Mouse (Mus musculus): ENCODE measurements around the gene Gstm6.

The Gstm6 gene

DNA sequence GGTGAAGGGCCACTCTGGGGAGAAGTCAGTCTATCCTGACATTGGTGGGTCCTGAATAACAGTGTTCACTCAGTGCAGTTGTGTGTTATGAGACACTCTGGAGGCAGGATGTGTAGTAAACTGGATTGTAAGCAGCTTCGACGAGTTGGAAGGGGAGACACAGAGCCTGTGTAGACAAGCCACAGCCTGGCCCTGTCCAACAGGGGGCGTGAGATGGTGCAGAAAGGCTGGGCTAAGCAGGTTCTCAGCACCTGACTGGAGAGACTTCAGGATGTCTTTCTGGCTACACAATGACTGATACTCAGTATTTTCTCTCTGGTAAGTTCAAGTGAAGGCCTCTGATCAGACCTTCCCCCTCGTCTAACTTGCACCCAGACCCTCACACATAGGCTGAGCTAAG lies 2.2 kb upstream of the Gstm6 start:
- intact Hi-C loops (cut with DNase I), result no loop called here

DNA sequence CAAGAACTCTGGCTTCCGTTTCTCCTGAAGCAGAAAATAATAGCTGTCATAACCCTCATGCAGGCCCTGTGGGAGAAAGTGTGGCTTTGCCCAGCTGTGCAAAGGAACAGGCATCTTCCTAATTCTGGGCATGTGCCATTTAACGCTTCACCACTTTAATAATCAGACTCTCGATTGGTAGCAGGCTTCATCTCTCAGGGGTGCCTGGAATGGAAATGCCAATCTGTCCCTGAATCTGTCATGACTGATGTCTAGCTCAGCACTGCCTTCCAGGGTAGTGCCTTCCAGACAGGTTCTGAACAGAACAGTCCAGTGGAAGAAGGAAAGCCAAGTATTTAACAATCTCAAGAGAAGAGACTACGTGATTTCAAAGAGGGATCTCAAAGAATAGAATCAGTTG lies 2.3 kb downstream of the Gstm6 start:
- intact Hi-C loops (cut with DNase I), result loop anchor here (5.0 kb wide), 1 partner anchor 121 kb away; no protein-coding TSS in a partner anchor

DNA sequence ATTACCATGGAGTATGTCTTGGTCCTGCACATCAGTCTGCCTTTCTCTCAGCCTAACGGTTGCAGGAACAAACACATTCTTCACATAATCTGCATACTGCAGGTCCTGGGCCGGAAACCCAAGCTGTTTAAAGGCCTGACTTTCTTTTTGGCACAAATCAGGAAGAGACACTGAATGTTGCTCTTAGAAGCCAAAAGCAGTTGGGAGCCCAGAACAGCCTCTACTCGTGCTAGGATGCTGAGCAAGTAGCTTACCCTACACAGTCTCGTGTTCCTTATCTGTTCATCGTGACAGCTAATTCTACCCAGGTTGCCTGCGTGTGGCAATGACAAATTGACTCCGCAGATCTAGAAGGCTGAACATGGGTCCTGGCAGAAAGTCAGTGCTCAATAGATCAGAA lies 3.0 kb downstream of the Gstm6 start:
- intact Hi-C loops (cut with DNase I), result loop anchor here (5.0 kb wide), 1 partner anchor 122 kb away; no protein-coding TSS in a partner anchor

DNA sequence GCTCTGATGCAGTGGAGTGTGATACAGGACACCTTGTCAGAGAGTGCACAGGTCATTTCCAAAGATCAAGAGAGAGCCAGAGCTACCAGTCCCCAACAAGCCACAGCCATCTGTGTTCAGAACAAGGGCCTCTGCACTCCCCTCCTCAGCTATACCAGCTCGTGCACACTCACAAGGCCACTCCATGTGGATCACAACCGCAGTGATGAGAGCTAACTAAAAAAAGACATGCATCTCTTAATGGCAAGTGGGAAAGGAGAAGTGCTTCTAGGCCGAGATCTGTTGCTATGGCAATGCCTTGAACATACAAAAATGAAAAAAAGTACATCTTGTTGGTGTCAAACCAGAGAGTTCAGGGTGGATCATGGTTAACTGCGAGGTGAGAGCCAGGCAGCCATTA lies 3.7 kb downstream of the Gstm6 start:
- intact Hi-C loops (cut with DNase I), result loop anchor here (5.0 kb wide), 2 partner anchors 82 to 122 kb away; no protein-coding TSS in a partner anchor

DNA sequence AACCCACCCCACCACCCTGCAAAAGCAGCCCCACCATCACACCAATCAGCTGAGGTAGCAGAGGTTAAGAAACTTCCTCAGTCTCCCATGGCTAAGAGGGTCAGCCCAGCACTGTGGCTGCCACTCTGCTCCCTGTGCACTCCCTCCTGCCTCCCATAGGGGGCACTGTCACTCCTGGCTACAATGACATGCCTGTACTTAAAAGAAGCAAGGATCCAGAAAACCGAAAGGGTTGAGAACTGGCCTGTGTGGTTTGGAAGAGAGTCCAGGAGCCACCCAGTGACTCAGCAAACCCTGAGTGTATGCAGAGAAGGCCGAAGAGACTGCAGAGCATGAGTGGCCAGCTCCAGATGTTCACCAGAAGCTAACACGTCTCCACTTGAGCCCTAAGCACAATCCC lies 4.1 kb downstream of the Gstm6 start:
- intact Hi-C loops (cut with DNase I), result loop anchor here (5.0 kb wide), 1 partner anchor 83 kb away; no protein-coding TSS in a partner anchor

DNA sequence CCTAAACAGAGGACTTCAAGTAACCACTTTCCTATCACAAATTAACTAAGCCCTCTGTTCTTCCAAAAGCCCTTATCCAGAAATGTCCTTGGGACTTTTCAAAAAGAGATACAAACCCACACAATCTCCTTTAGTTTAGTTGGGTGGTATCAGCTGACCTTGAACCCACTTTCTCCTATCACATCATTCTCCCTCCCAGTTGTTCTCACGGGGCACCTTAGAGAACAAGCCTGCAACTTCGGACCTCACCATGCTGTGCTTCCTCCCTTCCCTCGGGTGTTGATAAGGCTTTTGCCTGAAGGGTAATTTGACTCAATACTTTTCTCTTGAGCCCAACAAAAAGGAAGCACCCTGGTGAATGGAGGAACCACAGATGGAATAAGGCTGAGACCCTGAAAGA lies 7.7 kb downstream of the Gstm6 start:
- intact Hi-C loops (cut with DNase I), result loop anchor here (5.0 kb wide), 1 partner anchor 86 kb away; no protein-coding TSS in a partner anchor

DNA sequence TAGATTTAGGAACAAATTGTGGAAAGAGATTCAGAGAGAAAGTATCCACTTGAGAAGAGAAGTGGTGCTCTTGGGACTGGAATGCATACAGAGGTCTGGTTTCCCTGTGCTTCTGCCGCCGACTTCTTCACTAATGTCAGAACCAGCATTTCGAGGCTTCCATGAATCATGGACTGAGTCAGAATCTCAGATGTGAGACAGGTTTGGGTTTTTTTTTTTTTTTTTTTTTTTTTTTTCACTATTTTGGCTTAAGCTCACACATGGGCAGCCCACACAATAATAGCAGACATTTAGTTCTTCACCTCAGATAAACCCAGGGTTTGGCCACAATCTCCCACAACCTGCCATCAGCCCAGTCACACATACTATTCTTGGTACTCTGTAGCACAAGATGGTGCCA lies 8.3 kb downstream of the Gstm6 start:
- intact Hi-C loops (cut with DNase I), result loop anchor here (5.0 kb wide), 1 partner anchor 87 kb away; no protein-coding TSS in a partner anchor

DNA sequence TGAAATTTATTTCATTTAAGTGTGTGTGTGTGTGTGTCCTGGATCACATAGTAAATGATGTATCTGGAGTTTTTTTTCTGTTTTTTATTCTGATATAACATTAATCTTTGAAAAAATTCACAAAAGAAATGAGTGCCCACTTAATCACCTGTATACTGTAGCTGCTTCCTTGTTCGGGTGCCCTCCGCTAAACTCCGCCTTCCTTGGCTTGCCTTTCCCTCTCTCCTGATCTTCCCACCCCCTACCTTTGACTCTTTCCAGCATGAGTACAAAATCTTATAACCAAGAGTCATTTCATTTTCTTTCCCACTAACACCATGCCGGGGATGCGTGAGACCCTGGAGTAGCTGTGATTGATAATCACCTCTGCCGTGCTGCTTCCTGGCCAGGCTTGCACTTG lies 11.4 kb downstream of the Gstm6 start:
- intact Hi-C loops (cut with DNase I), result loop anchor here (5.0 kb wide), 1 partner anchor 215 kb away; the partner anchor contains the start of gene Gnai3

DNA sequence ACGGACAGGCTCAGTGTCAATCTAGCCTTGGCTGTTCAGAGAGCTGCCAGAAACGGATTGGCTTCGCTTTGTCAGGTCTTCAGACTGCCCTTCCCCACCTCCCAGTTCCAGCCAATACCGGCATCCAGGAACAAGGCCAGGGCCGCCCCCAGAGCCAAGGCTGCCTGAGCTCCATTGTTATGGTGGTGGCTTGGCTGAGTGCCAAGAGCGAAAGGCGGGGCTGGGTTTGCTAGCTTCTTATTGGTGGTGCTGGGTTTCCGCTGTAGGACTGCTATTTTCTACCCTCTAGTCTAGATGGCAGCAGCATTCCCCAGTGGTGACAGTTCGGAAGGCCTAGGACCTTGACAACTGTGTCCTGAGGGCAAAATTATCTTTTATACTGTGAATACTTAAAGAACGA lies 11.9 kb downstream of the Gstm6 start, which contains the start of gene Gstm7:
Gene Gstm7, minus strand, starts transcription at position 148 of the 400 bp plus-strand sequence.
- intact Hi-C loops (cut with DNase I), result loop anchor here (5.0 kb wide), 1 partner anchor 216 kb away; the partner anchor contains the start of gene Gnai3

DNA sequence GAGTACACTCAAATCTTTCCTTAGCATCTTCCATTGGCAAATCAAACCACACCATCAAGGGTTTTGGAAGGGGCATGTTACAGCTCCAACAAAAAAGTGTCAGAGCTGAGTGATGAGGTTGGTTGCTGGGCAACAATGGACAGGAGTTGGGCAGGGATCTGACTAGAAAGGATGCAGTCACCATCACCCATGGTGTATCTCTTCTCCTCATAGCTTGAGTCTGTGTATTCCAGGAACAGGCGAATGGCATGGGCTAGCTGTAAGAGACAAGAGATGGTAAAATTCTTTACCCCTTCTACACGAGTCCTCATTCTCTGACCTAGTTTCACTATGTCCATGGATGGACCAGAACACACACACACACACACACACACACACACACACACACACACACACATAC lies 12.4 kb downstream of the Gstm6 start:
- intact Hi-C loops (cut with DNase I), result loop anchor here (5.0 kb wide), 1 partner anchor 216 kb away; the partner anchor contains the start of gene Gnai3

DNA sequence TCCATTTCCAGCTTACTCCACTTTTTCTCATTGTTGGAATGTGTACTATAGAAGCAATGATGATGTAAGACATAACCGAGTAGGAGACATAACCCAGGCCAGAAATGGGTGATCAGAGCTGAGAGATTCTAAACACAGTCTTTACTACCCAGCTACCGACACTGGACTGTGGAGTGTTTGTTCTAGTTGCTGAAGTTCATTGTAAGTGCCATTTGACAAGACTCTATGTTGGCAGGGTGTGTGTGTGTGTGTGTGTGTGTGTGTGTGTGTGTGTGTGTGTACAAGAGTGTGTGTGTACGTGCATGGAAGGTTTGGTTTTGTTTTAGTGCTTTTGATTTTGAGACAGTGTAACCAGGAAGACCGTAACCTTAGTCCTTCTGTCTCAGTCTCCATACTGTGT lies 13.8 kb downstream of the Gstm6 start:
- intact Hi-C loops (cut with DNase I), result loop anchor here (5.0 kb wide), 2 partner anchors 218 to 232 kb away; partner anchors contain the start of genes Ahcyl1 and Gnai3

DNA sequence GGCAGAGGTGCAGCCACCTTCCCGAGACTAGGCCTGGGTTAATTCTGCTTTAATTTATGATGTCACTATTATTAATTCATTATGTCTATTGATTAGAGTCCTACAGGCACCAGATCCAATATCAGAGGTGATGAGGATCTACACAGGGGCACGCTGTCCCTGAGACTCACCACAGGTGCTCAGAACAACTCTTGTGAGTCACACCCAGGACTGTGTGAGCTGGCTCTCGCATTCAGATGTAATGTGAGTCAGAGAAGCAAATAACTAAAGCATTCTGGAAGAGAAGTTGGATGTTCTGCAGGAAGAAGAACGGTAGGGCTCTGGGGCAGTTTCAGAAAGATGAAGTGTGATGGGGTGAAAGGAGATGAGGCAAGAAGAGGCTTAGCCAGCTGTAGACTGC lies 14.3 kb downstream of the Gstm6 start:
- intact Hi-C loops (cut with DNase I), result loop anchor here (5.0 kb wide), 1 partner anchor 232 kb away; the partner anchor contains the start of gene Ahcyl1

DNA sequence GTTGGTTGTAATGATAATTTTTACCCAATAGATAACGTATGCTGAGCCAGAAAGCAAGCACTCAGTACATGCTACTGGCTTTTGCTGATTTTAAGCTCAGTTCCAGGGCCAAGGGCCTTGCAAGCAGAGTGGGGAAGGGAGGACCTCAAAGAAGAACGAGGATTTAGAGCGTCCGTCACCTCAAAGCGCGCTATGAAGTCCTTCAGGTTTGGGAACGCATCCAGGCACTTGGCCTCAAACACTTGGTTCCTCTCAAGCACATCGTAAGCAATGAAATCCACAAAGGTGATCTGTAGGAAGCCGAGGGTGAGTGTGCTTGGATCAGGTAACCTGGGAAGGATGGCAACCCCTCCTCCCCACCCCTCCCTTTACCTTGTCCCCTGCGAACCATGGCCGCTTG lies 14.9 kb downstream of the Gstm6 start:
- intact Hi-C loops (cut with DNase I), result loop anchor here (5.0 kb wide), 1 partner anchor 231 kb away; the partner anchor contains the start of gene Ahcyl1

DNA sequence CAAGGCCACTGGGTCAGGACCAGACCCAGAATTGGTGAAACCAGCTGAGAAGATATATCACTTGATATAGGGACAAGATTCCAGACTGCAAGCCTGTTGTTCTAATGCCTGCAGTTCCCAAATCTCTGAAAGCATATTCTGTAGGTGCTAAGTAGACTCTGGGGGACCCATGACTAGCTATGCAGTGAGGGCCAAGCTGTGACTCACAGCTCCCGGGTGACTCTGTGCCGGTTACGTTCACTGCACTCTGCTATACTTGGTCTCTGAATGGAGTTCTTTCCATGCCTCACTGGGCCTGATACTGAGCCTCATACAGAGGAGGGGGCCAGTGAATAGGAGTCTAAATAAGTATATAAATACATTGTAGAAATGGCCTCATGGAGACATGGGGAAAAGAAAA lies 15.7 kb downstream of the Gstm6 start:
- intact Hi-C loops (cut with DNase I), result loop anchor here (5.0 kb wide), 1 partner anchor 231 kb away; the partner anchor contains the start of gene Ahcyl1

DNA sequence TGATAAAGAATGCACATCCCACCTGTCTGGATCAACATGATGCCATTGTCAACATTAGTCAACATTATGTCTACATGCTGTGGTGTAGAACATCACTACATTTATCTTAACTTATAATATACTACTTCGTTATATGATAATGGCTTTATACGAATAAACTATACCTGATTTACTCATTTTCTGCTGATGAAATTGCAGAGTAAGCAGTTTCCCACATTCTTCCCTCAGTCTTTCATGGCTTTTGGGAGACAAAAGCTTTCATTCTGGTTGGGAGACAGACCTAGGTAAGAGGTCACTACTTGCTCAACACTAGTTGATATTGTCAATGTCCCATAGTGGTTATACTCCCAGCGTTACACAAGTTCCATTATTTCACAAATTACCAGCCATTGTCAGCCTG lies 18.2 kb downstream of the Gstm6 start:
- intact Hi-C loops (cut with DNase I), result loop anchor here (5.0 kb wide), 1 partner anchor 228 kb away; the partner anchor contains the start of gene Ahcyl1

DNA sequence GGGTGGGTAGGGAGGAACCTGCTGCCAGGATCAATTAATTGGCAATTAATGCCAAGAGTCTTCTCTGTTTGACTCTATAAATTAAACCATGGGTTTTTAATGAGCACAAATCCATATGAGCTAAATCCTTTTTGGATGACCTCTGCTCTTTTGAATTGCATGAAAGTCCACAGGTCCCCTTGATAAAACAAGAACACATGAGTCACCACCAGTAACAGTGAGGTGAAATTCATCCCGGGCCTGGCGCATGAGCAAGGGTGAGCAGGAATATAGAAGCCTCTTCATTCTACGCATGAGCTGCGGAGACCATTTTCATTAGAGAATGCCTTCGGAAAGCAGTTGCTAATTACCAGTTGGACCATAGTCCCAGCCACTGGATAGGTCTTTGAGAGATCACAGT lies 23.2 kb downstream of the Gstm6 start:
- intact Hi-C loops (cut with DNase I), result no loop called here

DNA sequence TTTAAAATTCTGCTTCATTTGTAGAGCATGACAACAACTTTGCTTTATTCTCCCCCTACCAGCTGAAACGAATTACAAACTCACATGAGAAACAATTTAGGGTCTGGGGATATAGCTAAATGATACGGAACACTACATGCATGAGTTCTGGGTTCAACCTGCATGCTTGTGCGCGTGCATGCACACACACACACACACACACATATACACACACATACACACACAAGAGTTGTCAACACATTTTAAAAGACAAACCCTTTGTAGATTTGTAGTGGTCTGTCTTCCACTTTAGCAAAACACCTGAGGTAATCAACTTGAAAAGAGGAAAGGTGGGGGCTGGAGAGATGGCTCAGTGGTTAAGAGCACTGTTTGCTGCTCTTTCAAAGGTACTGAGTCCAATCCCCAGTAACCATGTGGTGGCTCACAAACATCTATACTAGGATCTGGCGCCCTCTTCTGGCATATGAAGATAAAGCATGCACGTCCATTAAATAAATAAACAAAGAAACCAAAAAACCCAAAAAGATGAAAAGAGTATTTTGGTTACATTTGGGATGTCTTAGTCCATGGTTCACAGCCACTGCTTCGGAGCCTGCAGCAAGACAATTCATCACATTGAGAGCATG lies 25.7 kb downstream of the Gstm6 start:
- intact Hi-C loops (cut with DNase I), result loop anchor here (1.0 kb wide), 1 partner anchor 51 kb away; no protein-coding TSS in a partner anchor

DNA sequence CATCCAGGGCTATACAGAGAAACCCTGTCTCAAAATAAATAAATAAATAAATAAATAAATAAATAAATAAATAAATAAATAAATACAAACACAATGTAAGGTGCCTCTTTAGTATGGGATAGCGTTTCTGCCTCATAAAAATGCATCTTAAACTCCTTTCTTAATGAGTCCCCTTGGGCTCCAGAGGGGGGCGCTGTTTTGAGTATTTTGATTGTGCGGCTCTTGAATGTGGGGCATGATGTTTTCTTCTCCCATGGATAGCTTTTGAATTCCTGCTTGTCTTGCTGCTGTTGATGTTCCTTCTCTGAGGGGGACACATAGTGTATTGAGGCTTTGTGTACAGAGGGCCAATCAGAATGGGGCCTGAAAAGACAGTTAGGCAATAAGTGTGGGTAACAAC lies 26.5 kb downstream of the Gstm6 start:
- intact Hi-C loops (cut with DNase I), result no loop called here

DNA sequence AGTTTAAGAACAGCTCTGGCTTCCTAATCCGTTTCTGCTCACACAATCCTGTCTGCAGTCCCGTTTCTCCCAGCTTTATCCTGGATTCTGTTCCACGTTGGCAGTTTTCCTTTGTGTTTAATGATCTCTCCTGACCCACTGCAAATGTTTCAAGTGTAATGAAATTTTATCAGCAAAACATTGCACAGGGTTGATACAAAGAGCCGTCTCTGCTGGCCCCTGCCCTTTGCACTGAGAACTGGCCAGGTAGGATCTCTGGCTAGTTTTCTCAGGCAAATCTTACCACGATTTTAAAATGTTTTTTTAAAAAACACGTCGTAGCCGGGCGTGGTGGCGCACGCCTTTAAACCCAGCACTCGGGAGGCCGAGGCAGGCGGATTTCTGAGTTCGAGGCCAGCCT lies 26.9 kb downstream of the Gstm6 start:
- intact Hi-C loops (cut with DNase I), result no loop called here

DNA sequence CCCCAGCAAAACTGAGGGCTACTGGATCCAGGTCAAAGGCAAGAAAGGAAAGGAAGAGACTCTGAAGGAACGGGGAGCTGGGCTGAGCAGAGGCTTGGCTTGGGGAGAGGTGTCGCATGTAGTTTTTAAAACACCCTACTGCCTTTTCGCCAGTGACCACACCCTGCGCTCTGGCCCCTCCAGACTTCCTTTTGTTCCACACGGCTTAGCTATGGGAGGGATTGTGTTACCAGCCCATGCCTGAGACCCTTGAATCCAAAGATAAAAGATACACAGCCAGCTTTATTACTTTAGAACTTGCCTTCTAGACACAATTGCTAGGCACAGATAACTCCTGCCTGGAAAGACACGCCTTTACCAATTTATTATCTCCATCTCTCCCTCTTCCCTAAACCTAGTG lies 37.6 kb downstream of the Gstm6 start:
- intact Hi-C loops (cut with DNase I), result no loop called here

DNA sequence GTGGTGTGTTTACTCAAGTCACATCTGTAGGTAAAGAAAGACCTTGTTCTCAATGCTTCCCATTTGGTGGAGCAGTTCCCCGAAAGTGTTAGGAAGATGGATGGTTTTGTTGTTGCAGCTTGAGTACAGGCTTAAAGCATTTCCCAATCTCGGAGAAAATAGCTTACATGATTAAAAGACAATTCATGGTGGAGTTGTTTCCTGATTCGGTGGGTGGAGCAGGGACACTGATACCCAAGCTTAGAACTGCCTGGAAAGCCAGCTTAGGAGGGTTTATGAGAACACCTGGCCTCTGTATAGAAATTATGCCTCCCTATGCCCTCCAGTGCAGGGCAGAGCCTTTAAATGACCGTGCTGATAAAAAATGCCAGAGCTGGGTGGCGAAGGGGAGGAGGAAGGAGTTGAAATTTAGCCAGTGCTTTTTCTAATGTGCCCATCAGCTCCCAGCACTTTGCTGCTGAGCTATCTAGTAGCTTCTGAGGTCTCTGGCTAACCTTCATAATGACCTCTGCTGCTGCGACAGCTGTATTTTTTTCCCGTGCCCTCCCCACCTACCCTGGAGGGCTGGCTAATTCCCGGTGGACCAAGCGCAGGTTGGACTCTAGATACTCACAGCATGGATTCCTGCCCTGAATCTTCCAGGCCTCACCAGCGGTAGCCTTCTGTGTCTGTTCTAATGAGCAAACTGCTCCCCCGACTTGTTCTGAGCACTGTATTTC lies 42.4 kb downstream of the Gstm6 start:
- intact Hi-C loops (cut with DNase I), result no loop called here

DNA sequence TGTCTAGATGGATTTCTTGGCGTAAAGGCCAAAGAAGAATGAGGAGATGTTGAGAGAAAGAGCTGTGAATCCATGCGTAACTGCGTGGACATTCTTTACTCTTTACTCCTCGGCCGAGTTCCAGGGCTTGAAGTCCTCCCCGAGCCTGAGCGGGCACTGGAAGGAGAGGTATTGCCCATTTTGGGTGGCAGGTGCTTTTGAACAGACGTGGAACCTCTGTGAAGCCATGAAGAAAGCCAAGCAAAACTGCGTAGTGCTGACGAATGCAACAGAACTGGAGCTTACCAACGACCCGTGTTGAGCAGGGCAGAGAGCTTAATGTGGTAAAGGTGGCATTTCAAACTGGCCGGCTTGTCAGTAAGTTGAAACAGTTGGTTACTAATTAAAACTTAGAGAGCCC lies 44.9 kb downstream of the Gstm6 start:
- intact Hi-C loops (cut with DNase I), result no loop called here

Data from adrenal gland (tissue).